Mouse (Mus musculus): ENCODE measurements around the gene Rxfp4. TPM values are rescaled to one million over a fixed set of nuclear protein-coding genes. Genes with fewer than 3 reads are reported as not detected.

Gene Rxfp4
- polyA plus RNA-seq, 1 experiment from 2014 or later, result not detected

DNA sequence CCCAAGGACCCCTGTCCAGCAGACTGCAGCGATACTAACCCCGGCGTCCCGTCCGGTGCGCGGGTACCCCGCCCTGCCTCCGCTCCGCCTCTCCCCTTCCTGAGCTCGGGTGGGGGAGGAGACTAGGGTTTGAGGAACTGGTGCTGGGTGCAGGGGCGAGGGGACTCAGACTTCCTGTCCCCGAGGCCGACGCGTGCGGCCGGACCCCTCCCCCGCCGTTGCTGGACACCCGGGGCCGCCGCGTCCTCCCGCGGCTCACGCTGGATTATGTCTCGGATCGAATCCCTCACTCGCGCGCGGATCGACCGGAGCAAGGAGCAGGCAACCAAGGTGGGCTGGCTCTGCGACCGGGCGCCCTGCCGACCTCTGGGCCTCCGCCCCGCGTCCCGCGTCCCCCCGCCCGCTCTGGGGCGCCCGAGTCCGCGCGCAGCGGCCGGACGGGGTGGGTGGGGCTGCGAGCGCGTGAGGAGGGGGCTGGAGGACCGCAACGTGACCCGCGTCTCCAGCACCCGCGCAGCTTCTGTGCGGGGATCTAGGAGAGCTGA, 31.9 kb downstream of the Rxfp4 start:
- DNase-seq (ENCODE audit: low spot score) (peak; percentile 83), ATAC-seq (ENCODE audit: insufficient read depth, low FRiP score, low TSS enrichment) (peak; percentile 67)
- H3K4me3 ChIP-seq (ENCODE audit: low read depth, low read length), result peak overlapping the region; percentile 92
- no peaks in the 10 kb centered on the region for H3K27me3 ChIP-seq (ENCODE audit: control insufficient read depth, insufficient read depth, low read length)
- H3K9me3 ChIP-seq (ENCODE audit: control insufficient read depth, low read length), result no peaks in the 10 kb centered on the region
- WGBS, result under 1% methylated on average over 63 of the region's 64 CpGs
- peaks cover 21% of the 10 kb centered on the region for H3K4me1 ChIP-seq (ENCODE audit: control insufficient read depth, insufficient read depth, low read length)
- no peaks in the 10 kb centered on the region for H3K36me3 ChIP-seq (ENCODE audit: control insufficient read depth, insufficient read depth, low read length)
- H3K4me2 ChIP-seq (ENCODE audit: low read depth), result peak overlapping the region; percentile 81
- H3K27ac ChIP-seq (ENCODE audit: low read depth, low read length), result peak overlapping the region; percentile 95
- H3K9ac ChIP-seq (ENCODE audit: low read length), result peak overlapping the region; percentile 99

DNA sequence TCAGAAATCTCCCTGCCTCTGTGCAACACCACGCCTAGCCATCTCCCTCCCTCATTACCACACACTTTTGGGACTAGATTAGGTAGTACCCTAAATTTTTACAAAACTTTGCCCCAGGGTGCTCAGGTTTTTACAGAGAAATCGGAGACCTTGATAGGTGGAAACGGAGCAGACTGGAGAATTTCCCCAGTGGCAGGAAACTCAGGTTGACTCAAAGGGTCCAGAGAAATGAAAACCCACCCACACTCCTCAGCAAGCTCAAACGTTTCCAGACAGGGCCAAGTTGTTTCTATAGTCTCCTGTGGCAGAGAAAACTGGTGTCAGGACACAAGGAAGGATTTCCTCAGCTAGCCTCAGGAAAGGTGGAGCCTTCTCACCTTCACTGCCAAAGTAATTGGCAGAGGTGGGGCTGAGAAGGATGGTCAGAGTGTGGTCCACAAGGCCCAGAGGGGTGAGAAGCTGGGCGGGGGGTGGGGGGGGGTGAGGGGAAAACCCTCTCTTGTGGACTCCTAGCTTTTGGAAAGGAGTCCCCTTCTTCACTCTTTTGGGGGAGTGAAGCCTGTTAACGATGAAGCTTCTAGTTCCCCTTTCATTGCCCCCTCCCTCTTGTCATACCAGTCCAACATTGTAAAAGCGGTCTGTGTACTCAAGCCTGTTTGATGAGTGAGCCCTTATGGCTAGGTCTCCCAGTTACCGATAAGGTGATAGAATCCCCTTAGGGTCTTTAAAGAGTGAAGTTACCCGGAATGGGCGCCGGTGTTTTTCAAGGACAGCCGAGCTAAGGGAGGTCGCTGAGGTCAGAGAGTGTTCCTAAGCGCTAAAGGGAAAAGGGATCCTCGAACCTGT, 32.6 kb downstream of the Rxfp4 start:
- ATAC-seq (ENCODE audit: insufficient read depth, low FRiP score, low TSS enrichment), result peak; percentile 14; the same call in 1 of the 2 replicates
- H3K4me1 ChIP-seq (ENCODE audit: control insufficient read depth, insufficient read depth, low read length), result peaks cover 21% of the 10 kb centered on the region
- peak overlapping the region; percentile 92 for H3K4me3 ChIP-seq (ENCODE audit: low read depth, low read length)
- H3K9ac ChIP-seq (ENCODE audit: low read length), result peak overlapping the region; percentile 99
- WGBS, result 11% methylated on average over 15 of the region's 15 CpGs
- DNase-seq (ENCODE audit: low spot score), result no peak
- H3K36me3 ChIP-seq (ENCODE audit: control insufficient read depth, insufficient read depth, low read length), result no peaks in the 10 kb centered on the region
- no peaks in the 10 kb centered on the region for H3K27me3 ChIP-seq (ENCODE audit: control insufficient read depth, insufficient read depth, low read length)
- H3K4me2 ChIP-seq (ENCODE audit: low read depth), result peak overlapping the region; percentile 81
- H3K27ac ChIP-seq (ENCODE audit: low read depth, low read length), result peak overlapping the region; percentile 95
- no peaks in the 10 kb centered on the region for H3K9me3 ChIP-seq (ENCODE audit: control insufficient read depth, low read length)

DNA sequence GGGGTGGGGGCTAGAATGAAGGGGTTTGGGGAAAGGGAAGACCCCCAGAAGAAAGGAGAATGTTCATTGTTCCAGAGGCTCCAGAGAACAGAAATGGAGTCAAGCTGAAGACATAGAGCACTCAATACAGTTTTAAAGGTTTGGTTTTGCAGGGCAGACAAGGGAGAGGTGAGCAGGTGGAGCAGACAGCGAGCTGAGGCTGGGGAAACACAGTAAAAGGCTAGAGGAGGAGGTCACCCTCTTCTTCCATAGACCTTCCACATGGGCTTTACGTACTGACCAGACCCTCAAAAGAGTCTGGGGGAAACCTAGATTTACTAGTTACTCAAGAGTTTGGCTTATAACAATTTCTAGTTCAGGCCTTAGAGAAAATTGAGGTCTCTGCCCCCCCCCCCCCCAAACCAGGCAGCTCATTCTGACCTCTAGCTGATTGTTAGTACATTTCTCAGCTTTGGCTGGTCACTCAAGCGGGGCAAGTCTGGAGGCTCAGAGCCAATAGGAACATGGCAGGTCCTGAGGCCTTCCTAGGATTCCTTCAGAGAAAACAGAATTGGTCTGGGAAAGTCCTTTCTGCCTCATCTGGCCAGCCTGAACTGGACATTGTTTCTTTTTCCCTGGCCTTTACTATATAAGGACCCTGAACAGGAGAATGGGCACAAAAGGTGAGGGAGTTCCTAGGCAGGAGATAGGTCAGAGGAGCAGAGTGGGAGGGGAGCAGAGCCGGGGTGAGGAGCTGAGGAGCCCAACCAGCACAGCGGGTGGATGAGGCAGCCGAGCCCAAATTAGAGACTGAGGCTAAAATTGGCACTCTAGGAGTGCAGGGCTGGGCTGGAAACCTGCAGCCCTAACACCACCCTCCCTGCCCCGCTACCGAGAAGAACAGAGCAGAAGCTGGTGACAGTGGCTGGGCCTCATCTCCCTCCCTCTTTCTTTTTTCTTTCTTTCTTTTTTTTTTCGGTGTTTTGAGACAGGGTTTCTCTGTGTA, 33.5 kb downstream of the Rxfp4 start:
- H3K27ac ChIP-seq (ENCODE audit: low read depth, low read length), result no peak overlapping the region
- H3K27me3 ChIP-seq (ENCODE audit: control insufficient read depth, insufficient read depth, low read length), result no peaks in the 10 kb centered on the region
- no peaks in the 10 kb centered on the region for H3K9me3 ChIP-seq (ENCODE audit: control insufficient read depth, low read length)
- H3K4me3 ChIP-seq (ENCODE audit: low read depth, low read length), result no peak overlapping the region
- H3K4me1 ChIP-seq (ENCODE audit: control insufficient read depth, insufficient read depth, low read length), result peaks cover 13% of the 10 kb centered on the region
- no peaks in the 10 kb centered on the region for H3K36me3 ChIP-seq (ENCODE audit: control insufficient read depth, insufficient read depth, low read length)
- no peak for DNase-seq (ENCODE audit: low spot score)
- H3K4me2 ChIP-seq (ENCODE audit: low read depth), result no peak overlapping the region
- no peak overlapping the region for H3K9ac ChIP-seq (ENCODE audit: low read length)
- no peak for ATAC-seq (ENCODE audit: insufficient read depth, low FRiP score, low TSS enrichment)
- WGBS, result 39% methylated on average over 9 of the region's 9 CpGs

DNA sequence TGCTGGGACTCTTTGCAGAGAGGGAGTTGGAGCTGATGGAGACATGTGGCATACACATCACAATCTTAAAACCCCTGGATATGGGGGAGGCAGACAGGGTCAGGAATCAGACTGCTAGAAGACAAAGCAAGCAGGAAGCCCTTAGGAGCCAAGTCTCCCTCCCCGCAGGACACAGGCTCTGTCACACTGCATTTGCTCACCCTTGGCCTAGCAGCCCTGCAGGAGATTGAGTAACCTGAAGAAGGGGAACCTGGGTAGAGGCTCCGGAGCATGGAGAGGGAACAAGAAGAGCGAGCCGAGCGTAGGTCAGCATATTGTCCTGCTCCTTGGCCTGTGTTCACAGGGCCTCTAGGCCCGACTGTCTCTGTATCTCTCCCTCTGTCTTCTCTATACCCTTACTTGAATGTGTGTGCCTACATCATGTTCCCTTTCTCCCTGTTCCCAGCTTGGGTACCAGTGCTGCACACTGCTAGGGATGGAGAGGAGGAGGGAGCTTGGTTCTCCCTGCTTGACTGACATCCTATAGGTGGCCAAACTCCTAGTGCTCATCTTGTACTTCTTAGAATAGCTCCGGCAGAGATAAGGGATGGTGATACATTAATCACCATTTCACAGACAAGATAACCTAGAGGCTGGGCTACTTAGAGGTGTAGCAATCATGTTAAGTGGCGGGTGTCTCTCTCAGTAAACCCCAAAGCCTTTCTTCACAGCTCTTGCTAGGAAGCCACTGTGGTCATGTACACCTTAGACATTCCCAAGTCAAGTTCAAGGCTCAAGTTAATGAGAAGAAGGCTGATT, 34.7 kb downstream of the Rxfp4 start:
- H3K4me3 ChIP-seq (ENCODE audit: low read depth, low read length), result no peak overlapping the region
- ATAC-seq (ENCODE audit: insufficient read depth, low FRiP score, low TSS enrichment) (no peak), DNase-seq (ENCODE audit: low spot score) (no peak)
- peaks cover 4% of the 10 kb centered on the region for H3K4me1 ChIP-seq (ENCODE audit: control insufficient read depth, insufficient read depth, low read length)
- no peaks in the 10 kb centered on the region for H3K9me3 ChIP-seq (ENCODE audit: control insufficient read depth, low read length)
- 76% methylated on average over 8 of the region's 8 CpGs for WGBS
- no peak overlapping the region for H3K4me2 ChIP-seq (ENCODE audit: low read depth)
- H3K27ac ChIP-seq (ENCODE audit: low read depth, low read length), result no peak overlapping the region
- H3K36me3 ChIP-seq (ENCODE audit: control insufficient read depth, insufficient read depth, low read length), result no peaks in the 10 kb centered on the region
- no peaks in the 10 kb centered on the region for H3K27me3 ChIP-seq (ENCODE audit: control insufficient read depth, insufficient read depth, low read length)
- H3K9ac ChIP-seq (ENCODE audit: low read length), result no peak overlapping the region

DNA sequence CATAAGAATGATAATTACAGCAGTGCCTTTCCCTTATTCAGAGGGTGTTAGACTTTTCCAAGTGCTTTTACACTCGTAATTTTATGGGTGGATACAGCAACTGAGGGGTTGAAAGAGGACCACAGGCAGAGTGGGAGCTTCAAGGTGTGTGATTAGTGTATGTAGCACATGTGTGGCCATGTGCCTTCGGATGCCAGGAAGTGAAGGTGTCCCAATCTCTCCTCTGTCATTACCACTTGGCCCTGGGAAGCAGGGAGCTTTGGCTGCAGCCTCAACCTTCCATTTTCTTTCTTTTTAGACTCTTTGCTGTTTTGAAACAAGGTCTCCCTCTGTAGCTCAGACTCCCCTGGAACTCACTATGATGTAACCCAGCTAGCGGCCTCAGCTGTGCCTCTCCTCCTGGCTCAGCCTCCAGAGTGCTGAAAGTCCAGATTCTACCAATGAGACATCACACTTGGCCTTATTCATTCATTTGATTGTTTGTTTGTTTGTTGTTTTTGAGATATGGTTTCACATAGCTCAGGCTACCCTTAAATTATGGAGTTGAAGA, 35.9 kb downstream of the Rxfp4 start:
- ATAC-seq (ENCODE audit: insufficient read depth, low FRiP score, low TSS enrichment), result no peak
- no peaks in the 10 kb centered on the region for H3K27me3 ChIP-seq (ENCODE audit: control insufficient read depth, insufficient read depth, low read length)

DNA sequence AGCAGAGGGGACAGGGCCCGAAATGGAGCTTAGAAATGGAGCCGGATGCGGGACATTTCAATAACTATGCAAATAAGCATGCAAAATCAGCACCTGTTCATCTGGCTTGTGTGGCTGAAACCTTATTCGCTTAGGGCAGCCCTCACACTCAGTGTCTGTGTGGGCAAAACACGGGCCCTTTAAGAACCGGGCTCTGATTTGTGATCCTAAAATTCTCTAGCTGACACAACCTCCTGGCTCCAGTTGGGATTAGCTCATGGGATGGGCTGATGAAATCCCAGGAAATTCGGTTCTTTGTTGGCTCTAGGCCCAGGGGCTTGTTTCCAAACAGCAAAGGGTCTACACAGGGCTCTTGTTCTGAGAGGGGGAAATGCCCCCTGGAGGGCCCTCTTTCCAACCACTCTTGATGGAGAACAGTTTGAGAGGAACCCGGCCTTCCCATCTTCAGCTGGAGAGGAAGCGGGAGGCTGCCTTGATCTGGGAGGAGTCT, 37.0 kb downstream of the Rxfp4 start:
- Histone ChIP-seq H3K4me2 (ENCODE audit: low read depth) (no peak overlapping the region), H3K36me3 (ENCODE audit: control insufficient read depth, insufficient read depth, low read length) (no peaks in the 10 kb centered on the region), H3K27me3 (ENCODE audit: control insufficient read depth, insufficient read depth, low read length) (no peaks in the 10 kb centered on the region), H3K4me1 (ENCODE audit: control insufficient read depth, insufficient read depth, low read length) (peaks cover 4% of the 10 kb centered on the region), H3K9ac (ENCODE audit: low read length) (no peak overlapping the region; the same call in 1 of the 2 replicates), H3K4me3 (ENCODE audit: low read depth, low read length) (no peak overlapping the region), H3K27ac (ENCODE audit: low read depth, low read length) (no peak overlapping the region), H3K9me3 (ENCODE audit: control insufficient read depth, low read length) (no peaks in the 10 kb centered on the region)
- DNase-seq (ENCODE audit: low spot score), result no peak
- 56% methylated on average over 9 of the region's 9 CpGs for WGBS
- no peak for ATAC-seq (ENCODE audit: insufficient read depth, low FRiP score, low TSS enrichment)

More for the DNA sequence above, 35.9 kb downstream of the Rxfp4 start:
- no peak for DNase-seq (ENCODE audit: low spot score)
- 61% methylated on average over 3 of the region's 3 CpGs for WGBS
- no peak overlapping the region for H3K4me3 ChIP-seq (ENCODE audit: low read depth, low read length)
- no peak overlapping the region for H3K9ac ChIP-seq (ENCODE audit: low read length)
- H3K4me2 ChIP-seq (ENCODE audit: low read depth), result no peak overlapping the region
- H3K27ac ChIP-seq (ENCODE audit: low read depth, low read length), result no peak overlapping the region
- H3K9me3 ChIP-seq (ENCODE audit: control insufficient read depth, low read length), result no peaks in the 10 kb centered on the region
- no peaks in the 10 kb centered on the region for H3K36me3 ChIP-seq (ENCODE audit: control insufficient read depth, insufficient read depth, low read length)
- H3K4me1 ChIP-seq (ENCODE audit: control insufficient read depth, insufficient read depth, low read length), result peaks cover 4% of the 10 kb centered on the region

DNA sequence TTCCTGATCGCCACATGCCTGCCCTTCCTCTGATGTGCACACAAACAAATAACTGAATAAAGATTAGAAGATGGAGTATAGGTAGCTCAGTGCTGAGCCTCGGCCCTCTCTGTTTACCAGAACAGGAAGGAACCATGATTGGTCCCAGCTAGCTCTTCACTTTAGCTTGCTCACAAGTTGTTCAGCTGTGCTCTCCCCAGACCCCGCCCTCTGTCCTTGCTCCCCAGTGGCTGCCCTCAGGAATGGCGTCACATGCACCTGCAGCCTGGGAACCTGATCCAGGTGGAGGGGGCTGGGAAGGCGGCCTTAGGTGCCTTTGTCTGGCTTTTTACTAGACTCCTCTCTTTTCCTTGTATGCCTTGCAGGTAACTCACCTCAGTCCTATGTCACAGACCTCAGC, 37.8 kb downstream of the Rxfp4 start:
- H3K4me1 ChIP-seq (ENCODE audit: control insufficient read depth, insufficient read depth, low read length), result no peaks in the 10 kb centered on the region
- H3K9ac ChIP-seq (ENCODE audit: low read length), result no peak overlapping the region

More for the DNA sequence above, 37.8 kb downstream of the Rxfp4 start:
- ATAC-seq (ENCODE audit: insufficient read depth, low FRiP score, low TSS enrichment), result no peak
- no peaks in the 10 kb centered on the region for H3K27me3 ChIP-seq (ENCODE audit: control insufficient read depth, insufficient read depth, low read length)
- DNase-seq (ENCODE audit: low spot score), result no peak
- no peak overlapping the region for H3K27ac ChIP-seq (ENCODE audit: low read depth, low read length)
- no peak overlapping the region for H3K4me2 ChIP-seq (ENCODE audit: low read depth)
- no peak overlapping the region for H3K4me3 ChIP-seq (ENCODE audit: low read depth, low read length)
- H3K9me3 ChIP-seq (ENCODE audit: control insufficient read depth, low read length), result no peaks in the 10 kb centered on the region
- H3K36me3 ChIP-seq (ENCODE audit: control insufficient read depth, insufficient read depth, low read length), result no peaks in the 10 kb centered on the region
- WGBS, result 62% methylated on average over 5 of the region's 5 CpGs
